Mouse (Mus musculus): Measurements from ENCODE around the gene Bmpr1b.

GRCm38 (mm10) chr3:141810944-141811343 lies 358.3 kb downstream of the Bmpr1b start:
- no peak for TF ChIP-seq CHD2 (IDR thresholded peaks at IDR 0.05; ENCODE audit: low read depth, low read length)
- no peak for TF ChIP-seq HCFC1 (IDR thresholded peaks at IDR 0.05; ENCODE audit: borderline replicate concordance, insufficient read depth, low read length)
- TF ChIP-seq ZC3H11A (IDR thresholded peaks at IDR 0.05; ENCODE audit: borderline replicate concordance, low read depth, low read length): no peak
- TF ChIP-seq MAFK (IDR thresholded peaks at IDR 0.05; ENCODE audit: insufficient read depth, low read depth, low read length): no peak
